Mouse (Mus musculus): ENCODE results near the gene Zar1.
A peak's percentile ranks its signal among the peaks of the same experiment; 100 is the strongest.
"Not testable (repeated sequence)": the region's sequence is repeated elsewhere in the genome, so short reads cannot be mapped to it uniquely, and the experiment has no call there.

Zar1 gene

DNA sequence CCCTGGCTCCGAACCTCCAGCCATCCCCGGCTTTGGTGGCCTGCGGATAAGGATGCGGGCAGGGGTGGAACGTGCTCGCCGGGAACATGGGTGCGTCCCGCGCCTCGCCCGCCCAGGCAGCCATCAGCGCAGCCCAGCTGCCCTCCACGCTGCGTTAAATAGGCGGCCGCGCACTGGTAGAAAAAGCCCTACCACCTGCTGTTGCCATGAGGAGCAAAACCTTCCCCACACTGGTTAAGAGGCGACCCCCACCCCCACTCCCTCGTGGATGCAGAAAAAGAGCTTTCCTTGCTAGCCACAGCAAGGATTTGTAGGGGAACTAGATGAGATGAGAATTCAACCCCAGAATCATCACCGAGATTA lies at the start of gene Zar1:
Gene Zar1, minus strand, starts transcription at position 285 of the 363 bp plus-strand sequence.
- DNase-seq, result not testable (repeated sequence)

DNA sequence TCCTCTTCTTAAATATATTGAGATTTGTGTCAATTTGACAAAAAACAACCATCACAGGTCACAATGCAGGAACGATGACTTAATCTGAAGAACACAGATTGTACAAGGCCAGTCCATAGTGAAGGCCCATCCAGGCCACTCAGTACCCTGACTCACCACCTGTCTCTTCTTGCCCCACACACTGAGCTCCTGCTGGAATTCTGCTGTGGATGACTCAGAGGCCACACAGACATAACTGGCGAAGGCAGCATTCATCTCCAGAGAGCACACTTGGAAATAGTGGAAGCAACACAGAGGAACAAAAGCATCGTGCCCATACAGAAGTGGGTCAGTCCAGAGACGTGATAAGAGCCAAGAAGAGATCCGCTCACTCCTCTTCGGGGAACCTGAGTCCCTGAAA lies 49.0 kb upstream of the Zar1 start:
- no peak for DNase-seq

- no peak for DNase-seq
Observed at GRCm38 (mm10) chr5:72621022-72621421, 40.0 kb upstream of the Zar1 start.

GRCm38 (mm10) chr5:72617413-72617812 lies 36.4 kb upstream of the Zar1 start:
- no peak for DNase-seq

GRCm38 (mm10) chr5:72603138-72603537 lies 22.1 kb upstream of the Zar1 start:
- no peak for DNase-seq

GRCm38 (mm10) chr5:72601006-72601405 lies 20.0 kb upstream of the Zar1 start:
- peak; percentile 65 for DNase-seq

DNA sequence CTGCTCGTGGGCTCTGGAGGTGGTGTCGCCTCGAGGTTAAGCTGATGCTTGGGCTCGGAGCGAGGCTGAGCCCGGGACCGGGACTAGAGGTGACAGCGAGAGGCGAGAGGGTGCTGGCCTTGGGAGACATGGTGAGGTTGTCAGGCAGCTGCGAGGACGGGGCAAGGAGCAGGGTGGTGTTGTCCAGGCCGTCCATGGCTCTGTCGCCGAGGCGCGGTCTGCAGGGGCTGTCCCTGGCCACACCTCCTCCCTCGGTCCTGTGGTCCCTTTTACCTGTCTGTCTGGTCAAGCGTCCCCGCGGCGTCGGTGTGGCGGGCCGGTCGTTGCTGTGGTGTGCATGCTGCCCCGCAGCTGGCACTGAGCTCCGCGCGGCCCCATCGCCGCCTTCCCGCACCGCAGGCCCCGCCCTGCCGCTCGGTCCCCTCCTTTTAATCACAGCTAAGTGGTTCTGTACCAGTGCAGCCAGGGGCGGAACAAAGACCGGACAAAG lies 6.2 kb upstream of the Zar1 start, which contains the start of gene Gm5868:
Gene Gm5868, minus strand, starts transcription at position 360 of the 490 bp plus-strand sequence.
- no peak for DNase-seq

DNA sequence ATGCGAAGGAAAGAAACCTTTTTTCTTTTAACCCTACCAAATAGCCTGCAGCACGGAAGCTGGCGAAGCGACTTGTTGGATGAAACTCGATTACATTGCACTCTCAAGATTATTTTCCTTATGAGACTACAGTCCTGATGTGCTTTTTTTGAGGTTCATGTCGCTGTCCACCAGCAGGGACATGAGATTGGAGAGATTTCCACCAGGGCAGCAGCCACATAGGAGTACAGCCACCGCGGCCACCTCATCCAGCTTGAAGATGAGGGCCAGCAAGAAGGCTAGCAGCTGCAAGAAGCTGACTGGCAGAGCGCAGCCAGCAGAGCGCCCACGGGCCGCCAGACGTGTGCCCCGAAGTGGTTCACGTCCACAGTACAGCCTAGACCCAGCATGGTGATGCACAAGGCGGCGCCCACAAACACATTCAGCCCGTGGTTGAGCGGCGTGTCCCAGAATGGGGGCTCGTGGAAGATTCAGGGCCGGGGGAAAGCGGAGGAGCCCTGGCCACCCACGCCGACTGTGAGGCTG lies 5.7 kb upstream of the Zar1 start:
- DNase-seq, result not testable (repeated sequence)

DNA sequence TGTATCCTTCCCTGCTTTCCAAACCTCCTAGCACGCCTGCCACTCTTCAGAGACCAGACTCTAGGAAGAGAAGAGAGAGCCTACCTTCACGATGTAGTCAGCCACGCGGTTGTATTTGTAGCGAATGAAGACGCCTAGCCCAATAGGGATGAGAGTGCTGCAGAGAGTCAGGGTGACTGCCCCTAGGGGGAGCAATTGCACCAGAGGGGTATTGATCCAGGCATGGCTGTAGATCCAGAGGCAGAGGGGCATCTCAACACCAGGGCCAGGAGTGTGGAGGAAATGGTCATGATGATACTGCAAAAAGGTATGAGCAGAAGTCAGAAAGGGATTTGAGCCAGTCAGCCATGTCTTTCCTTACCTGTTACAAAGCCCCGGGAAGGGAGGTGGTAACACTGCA lies 5.1 kb upstream of the Zar1 start:
- DNase-seq, result peak; percentile 5

- not testable (repeated sequence) for DNase-seq
Observed at GRCm38 (mm10) chr5:72580088-72580969, 725 bp downstream of the Zar1 start.

DNA sequence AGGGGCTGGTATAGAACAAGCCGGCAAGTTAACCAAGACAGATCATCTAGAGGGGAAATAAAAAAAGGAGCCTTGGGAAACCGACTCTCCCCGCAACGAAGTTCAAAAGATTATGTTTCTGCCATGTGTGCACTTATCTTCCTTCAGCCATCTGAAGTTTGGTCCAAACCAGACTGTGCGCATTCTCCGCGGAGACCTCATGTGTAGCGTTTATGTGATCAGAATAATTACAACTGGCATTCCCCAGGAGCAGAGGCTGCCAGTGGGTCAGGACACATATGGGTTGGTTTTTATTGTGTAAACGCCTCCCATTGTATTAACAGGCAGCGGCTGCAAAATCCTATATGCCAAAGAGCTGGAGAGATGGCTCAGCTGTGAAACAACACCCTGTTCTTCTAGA lies 1.5 kb downstream of the Zar1 start:
- not testable (repeated sequence) for DNase-seq

- DNase-seq, result no peak
Observed at GRCm38 (mm10) chr5:72565621-72566020, 15.4 kb downstream of the Zar1 start.

GRCm38 (mm10) chr5:72563183-72563582 lies 17.9 kb downstream of the Zar1 start:
- DNase-seq, result not testable (repeated sequence)

DNA sequence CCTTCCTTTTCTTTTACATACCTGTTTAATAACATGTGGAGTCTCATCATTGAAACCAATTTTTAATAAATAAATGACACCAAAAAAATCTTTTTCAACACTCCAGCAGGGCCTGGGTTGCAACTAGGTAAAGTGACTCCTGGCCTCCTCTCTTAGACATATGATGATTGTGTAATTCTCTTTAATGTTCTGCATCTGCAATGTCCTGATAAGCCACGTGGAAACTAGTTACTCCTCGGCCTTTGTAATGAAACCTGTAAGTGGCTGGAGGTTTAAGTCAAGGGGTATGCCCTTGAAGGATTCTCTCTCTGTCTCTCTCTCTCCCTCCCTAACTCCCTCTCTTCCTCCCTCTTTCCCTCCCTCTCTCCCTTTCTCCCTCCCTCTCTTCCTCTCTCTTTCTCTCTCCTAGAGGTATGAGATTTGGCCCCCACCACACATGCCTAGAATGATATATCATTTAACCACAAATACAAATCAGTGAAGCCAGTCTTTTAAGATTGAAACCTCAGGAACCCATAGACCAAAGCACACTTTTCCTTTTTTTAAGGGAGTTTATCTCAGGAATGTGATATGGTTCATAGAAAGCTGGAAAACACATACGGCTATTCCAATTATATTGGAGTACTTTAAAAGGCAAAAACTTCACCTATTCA lies 20.0 kb downstream of the Zar1 start:
- no peak for DNase-seq

- peak; percentile 98 for DNase-seq
Observed at GRCm38 (mm10) chr5:72559544-72560049, 21.5 kb downstream of the Zar1 start, which contains the start of gene Nfxl1. TSS of gene Nfxl1 (minus strand) at chr5:72559684.

DNA sequence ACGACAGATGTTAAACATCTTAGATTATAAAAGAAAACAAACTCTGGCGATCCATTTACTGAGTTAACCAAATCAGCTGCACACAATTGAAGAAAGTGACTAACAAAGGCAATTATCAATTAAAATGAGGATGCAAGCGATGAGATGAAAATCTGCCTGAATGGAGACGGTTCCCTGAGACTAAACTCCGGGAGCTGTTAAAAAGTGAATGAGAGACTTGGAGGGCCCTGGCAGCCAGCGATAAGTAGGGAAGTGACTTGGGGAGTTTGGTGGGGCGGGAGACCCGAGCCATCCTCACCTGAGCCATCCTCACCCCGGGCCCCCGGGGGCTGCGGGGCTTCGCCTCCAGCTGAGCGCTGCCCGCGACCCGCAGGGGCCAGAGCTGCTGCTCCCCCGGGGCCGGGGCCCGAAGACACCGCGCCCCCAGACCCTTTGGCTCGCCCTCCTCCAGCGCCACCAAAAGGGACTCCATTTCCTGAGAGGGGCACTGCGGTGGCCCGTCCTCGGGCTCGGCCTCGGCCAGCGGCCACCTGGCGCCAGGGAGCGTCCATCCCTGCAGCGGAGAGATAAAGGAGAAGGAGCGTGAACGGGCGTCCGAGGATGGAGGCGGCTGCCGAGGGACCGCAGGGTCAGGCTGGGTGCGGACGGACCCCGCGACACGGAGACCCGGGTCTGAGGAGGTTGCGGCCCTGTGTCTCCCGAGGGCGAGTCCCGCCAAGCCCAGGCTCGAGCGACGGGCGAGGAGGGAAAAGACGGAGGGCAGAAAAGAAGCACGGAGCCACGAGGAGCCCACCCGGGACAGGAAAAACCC lies 22.1 kb downstream of the Zar1 start:
- no peak for DNase-seq

GRCm38 (mm10) chr5:72556245-72556644 lies 24.8 kb downstream of the Zar1 start:
- no peak for DNase-seq

DNA sequence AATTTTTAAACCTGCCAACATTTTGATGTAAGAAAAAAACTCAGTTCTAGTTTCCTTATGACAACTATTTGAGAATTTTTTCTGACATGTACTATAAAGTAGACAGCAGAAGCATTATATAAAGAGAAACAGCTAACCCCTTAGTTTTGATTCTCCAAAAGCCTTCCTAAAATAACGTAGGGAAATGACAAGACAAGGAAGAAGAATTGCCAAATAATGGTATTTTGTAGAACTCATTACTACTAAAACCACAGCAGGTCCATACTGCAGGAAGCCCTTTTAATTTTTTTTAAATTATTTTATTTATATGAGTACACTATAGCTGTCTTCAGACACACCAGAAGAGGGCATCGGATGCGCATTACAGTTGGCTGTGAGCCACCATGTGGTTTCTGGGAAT lies 29.8 kb downstream of the Zar1 start:
- DNase-seq, result no peak

- no peak for DNase-seq
Observed at GRCm38 (mm10) chr5:72528896-72529295, 52.2 kb downstream of the Zar1 start.

Measured in lung, postnatal 14 days (tissue).